Mouse (Mus musculus) fat pad, adult 2 months (tissue): ENCODE measurements around the gene Zfp36.
"Not testable (repeated sequence)": the region's sequence is repeated elsewhere in the genome, so short reads cannot be mapped to it uniquely, and the experiment has no call there.

ENCODE experiments used
- DNase-seq: peaks from one replicate; pipeline ENCODE4 v3.0.0-alpha.2; 2011; ENCODE audit warnings: low read depth, low spot score; ENCODE audit errors: extremely low read depth

Zfp36 gene

DNA sequence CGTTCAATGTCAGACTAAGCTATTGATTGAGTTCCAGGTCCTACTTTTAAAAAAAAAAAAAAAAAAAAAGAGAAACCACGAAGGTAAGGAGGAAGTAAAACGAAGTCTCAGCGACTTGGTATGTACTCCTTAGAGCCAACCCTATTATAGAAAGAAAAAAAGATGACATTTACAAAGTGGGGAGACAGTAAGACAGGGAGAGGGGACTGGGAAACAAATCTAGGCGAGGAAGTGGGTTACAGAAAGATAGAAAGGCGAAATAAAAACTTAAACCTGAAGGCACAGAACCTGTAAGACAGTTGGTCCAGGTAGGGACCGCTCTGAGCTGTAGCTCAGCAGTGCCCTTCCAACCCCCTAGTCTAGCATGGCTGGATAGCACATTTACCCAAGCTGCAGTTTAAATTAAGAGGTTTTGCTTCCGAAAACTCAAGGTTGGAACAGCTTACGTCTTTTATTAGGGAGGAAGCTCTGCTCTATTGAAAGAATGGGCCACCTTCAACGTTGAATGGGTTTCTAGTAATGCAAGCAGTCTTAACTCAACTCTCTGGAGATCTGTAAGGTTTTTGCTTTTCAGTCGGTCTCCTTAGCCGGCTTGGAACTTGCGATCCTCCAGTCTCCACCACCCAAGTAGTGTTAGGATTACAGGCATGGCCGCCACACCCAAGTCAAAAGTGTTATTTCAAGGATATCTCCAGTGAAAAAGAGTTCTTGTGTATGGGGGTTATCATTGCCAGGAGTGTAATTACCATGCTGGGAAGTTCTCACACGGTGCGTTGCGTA, at the start of gene Zfp36:
Gene Zfp36 (minus strand): TSS at position 17 of the 780 bp plus-strand sequence.
- no peak for DNase-seq

DNA sequence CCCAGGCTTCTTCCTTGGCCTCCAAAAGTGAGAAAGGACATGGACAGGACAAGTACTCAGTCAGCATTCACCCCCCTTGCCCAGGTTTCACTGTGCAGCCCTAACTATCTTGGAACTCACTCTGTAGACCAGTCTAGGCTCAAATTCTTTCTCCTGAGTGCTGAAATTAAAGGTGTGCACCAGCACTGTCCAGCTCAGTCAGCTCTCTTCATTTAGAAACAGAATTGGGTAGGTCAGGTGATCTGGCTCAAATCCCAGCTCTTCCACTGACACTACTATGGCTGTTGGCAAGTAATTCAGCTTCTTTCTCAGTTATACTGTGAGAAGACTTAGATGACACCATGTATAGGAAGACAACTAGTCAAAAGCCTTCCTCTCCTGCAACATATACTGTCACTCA, 47.7 kb upstream of the Zfp36 start:
- no peak for DNase-seq

DNA sequence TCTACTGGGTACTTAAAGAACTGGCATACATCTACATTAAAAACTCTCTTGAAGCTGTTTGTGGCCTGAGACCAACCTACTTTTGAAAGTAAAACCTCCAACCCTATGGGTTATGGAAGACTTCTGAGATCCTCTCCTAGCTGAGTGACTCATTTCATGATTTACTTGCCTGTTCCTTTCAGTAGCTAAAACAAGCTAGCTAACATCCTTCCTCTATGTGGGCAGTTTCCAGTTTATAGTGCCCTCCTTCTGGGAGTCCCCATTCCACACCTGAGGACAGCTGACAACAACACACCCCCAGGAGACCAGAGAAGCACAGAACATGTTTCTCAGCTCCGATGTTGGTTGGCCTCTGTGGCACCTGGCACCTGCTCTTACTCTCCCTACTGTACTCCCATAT, 43.0 kb upstream of the Zfp36 start:
- DNase-seq, result no peak

DNA sequence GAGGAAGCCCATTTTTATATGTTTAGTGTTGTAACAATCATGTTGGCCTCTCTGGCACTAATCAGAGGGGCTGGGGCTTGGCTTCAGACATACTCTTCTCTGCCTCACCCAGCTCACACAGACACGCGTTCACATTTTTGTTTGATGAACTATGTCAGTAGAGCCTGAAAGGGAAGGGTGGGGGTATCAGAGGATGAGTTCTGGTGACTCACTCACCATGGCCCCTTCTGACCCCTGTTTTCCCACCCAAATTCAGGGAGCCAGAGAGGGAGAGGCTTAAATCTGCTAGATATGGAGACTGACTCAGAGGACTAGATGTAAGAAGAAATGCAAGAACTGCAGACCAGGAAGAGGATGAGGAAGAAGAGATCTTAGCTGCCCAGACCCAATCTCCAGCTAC, 39.4 kb upstream of the Zfp36 start:
- DNase-seq, result no peak

DNA sequence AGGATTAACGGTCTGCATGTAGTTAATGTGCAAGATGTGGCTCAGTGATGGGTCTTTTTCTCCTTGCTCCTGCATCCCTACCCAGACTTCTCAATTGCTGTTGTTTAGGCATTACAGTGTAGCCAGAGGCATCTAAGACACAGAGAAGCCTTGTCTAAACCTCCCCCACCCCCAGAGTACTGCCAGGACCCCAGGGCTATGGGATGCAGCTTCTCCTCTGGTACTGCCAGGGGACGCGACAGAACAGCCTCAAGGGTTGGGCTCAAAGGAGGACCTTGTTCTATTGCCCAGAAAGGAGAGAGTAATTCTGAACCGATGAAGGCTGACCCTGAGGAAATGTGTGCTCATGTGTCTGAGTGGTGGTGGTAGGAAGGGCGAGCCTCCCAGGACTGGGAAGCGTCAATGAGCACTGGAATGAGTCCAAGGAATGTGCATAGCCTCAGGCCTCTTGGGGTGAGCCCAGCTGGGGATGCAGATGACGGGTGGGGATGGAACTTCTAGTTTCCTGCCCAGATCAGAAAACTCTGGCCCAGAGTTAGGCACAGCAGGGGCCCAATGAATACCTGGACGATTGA, 38.1 kb upstream of the Zfp36 start:
- DNase-seq, result no peak

DNA sequence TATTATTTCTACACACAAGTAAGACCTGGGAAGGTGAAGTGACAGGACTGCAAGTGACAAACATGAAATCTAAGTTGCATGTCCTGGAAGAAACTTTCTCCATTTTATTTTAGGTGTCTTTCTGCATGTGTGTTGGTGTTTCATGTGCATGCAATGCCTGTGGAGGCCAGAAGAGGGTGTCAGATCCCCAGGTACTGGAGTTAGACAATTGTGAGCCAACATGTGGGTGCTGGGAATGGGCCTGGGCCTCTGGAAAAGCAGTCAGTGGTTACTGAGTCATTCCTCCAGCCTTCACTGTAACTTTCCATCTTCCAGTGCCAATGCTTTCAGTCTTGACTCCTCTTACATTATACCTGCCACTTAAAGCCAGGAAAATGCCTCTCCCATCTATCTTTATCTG, 37.3 kb upstream of the Zfp36 start:
- DNase-seq, result no peak

DNA sequence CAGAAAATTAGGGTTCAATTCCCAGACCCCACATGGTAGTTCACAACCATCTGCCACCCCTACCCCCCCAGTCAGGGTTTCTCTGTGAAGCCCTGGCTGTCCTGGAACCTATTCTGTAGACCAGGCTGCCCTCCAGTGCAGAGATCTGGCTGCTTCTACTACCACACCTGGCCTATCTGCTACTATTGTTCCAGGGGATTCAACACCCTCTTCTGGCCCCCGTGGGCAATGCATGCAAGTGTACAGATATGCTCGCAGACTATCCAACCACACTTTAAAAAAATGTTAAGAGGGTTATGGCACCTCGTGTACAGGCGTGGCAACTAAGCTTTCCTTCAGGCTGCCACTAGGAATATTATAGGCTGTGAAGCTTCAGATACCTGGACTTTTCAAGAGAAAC, 32.8 kb upstream of the Zfp36 start:
- DNase-seq, result no peak

DNA sequence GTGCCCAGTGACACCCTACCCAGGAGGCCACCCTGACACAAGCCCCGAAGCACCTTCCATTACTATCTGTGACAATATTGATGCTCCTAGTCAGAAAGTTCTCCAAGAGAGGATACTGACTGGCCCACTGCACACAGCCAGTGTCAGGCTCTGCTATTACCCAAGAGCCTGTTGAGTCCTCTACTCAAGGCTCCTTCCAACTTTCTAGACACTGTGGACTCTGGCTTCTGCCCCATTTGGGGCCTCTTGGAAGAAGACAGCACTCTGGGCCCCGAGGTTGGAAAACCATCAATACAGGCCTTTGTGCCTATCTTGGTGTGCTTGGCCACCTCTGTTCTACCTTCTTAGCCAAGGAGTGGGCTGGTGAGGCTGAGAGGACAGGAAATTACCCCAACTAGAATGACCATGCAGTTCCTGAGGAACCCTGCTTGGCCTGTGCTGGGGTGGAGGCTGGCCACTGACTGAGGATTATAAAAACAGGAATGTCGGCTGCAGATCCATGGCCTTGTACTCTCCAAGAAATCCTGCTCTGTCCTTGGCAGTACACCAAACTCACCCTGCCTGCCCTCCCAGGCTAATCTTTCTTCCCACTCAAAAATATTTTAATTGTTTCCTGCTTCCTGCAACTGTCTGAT, 30.9 kb upstream of the Zfp36 start:
- DNase-seq, result peak; percentile 72

DNA sequence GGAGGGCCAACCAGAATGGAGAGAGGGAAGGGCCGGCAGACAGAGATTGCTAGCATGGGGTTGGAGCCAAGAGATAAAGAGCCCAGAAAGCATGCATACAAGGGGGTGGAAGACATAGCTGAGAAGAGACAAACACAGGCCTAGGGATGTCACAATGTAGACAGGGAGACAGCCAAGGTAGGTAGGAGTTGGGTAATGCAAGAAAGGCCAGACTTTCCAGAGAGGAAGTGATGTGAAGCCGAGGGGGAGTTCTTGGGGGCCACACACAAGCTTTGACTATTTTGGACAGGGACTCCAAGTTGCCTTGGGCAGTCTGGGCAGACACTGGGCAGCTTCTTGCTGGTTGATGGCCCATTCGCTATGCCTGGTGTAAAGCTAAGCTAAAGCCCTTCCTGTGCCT, 21.9 kb upstream of the Zfp36 start:
- DNase-seq, result no peak

DNA sequence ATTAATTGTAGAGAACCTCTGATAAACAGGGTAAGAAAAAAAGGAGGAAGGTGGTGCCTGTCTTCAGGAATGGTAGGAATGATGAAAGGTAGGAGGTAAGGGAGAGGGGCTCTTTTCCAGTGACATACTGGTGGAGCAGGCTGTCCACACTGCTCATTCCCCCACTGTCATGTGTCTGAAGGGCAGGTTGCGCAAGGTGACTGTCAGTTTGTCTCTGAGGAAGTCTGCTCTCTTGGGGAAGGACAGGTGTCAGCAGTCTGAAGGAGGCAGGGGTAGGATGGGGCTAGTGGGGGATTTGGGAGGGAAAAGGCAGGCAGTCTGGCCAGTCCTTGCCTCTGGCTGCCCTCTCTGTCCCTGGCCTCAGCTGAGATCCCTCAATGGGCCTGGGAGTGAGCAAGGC, 21.0 kb upstream of the Zfp36 start:
- DNase-seq, result no peak

DNA sequence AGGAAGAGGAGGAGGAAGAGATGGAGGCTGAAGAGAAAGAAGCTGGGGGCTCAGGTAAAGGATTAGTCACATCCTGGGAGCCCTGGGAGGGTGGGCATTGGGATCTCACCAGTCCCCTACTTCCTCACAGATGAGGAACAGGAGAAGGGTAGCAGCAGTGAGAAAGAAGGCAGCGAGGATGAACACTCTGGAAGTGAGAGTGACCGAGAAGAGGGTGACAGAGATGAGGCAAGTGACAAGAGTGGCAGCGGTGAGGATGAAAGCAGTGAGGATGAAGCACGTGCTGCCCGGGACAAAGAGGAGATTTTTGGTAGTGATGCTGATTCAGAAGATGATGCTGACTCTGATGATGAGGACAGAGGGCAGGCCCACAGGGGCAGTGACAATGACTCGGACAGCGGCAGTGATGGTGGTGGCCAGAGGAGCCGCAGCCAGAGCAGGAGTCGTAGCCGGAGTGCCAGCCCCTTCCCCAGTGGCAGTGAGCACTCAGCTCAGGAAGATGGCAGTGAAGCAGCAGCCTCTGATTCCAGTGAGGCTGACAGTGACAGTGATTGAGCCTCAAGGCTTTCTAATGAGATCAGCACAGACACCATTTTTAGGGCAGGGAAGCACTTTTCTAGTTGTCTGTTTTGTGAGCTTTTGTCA, 18.8 kb upstream of the Zfp36 start:
- DNase-seq, result no peak

DNA sequence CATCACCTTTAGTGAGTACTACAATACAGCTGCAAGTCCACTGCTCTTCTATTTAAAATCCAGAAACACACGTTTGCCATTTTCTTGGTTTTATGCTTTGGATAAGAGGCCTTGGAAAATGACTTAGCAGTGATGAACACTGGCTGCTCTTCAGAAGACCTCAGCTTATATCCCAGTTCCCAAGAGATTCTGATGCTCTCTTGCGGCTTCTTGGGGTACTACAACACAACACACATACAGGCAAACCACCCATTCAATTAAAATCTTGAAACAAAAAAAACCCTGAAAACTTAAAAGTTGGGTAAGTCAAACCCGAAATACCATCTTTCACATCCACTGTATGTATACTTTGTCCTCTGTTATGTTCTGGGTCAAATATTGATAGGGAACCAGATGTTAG, 17.9 kb upstream of the Zfp36 start:
- DNase-seq, result no peak

DNA sequence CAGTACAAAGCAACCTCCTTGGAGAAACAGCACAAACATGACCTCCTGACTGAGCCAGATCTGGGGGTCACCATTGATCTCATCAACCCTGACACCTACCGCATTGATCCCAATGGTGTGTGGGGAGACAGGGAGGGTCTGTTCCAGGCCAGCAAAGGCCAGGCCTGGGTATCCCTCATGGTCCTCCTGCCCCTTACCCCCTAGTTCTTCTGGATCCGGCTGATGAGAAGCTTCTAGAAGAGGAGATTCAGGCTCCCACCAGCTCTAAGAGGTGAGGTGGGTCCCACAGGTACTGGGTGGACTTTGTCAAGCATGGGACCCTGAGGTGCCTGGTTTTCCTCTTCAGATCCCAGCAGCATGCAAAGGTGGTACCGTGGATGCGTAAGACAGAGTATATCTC, 15.4 kb upstream of the Zfp36 start:
- DNase-seq, result no peak

DNA sequence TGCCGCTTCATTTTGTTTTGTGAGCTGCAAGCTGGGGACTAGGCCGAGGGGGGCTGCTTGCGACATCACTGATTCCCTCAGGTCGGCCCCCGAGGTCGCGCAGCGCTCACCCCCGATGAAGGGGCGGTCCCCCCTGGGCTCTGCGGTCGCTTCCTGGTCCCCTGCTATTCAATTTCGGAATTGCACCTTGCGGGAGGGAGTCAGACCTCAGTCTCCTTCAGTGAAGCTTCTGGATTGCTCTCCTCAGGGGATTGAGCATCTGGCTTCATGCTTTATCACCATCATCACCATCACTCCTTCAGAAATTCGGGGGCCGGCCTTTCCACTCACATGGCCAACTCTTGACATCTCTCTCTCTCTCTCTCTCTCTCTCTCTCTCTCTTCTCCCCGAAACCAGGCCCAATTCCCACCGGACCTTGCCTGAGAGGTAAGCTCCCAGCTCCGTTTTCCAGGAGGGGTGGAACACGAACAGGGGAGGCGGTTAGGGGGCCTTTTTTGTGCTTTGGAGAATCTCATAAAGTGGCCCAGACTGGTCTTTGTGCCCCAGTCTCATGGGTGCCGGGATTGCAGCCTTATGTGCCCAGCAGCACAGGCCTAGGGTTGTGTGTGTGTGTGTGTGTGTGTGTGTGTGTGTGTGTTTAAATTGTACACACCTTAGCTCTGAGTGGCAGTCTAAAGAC, 13.4 kb upstream of the Zfp36 start:
- no peak for DNase-seq

DNA sequence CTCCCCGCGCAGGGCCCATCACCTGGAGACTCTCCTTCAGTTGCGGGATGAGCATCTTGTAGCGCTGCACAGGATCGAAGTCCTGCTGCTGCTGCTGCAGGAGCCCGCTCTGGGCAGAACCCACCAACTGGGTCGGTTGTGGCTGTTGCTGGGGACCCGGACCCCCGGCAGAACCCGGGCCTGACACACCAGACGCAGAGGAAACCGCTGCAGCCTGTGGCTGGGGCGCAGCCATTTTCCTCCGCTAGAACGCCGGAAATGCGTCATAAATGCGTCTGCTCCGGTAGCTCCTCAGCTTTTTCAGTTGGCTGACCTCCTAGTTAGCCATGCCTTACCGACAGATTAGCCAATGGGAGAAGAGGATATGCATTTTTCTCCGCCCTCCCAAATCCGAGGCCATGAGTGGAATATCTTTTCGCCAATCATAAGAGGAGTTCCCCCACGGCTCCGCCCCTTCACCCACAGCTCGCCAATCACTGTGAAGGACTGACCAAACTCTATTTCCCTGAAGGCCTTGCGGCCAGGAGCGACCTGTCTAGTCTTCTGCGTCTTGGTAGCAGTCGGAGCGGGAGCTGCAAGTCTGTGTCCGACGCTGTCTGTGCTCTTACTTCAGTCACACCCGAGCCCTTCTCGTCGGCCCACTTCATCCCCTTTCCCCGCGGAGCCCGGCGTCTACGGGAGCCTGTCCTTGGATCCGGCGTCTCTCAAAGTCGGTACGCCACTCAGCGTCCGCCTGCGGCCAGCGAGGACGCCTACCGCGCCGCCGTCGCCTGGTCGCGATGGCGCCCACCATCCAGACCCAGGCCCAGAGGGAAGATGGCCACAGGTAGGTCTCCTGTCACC, 12.6 kb upstream of the Zfp36 start, which contains the start of the genes Med29 and Paf1:
Gene Med29 (minus strand): TSS at position 280 of the 843 bp plus-strand sequence.
Gene Paf1 (plus strand): TSS at position 523 of the 843 bp plus-strand sequence.
- peak; percentile 99 for DNase-seq

DNA sequence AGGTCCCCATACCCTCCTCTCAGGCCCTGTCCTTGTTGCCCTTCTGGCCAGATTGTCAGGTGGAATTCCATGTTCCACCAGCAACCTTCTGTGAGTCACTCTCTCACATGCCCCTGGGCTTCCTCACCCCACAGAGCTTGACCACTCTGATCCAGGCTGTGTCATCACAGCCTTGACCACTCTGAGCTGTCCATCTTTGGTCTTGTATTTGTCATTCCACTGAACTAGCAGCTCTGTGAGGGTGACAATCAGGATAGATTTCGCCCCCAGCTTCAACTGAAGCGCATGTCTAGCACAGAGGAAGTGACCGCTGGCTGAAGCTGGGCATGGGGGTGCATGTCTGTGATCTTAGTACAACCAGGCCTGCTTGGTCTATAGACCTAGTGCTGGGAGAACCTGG, 10.3 kb upstream of the Zfp36 start:
- no peak for DNase-seq

DNA sequence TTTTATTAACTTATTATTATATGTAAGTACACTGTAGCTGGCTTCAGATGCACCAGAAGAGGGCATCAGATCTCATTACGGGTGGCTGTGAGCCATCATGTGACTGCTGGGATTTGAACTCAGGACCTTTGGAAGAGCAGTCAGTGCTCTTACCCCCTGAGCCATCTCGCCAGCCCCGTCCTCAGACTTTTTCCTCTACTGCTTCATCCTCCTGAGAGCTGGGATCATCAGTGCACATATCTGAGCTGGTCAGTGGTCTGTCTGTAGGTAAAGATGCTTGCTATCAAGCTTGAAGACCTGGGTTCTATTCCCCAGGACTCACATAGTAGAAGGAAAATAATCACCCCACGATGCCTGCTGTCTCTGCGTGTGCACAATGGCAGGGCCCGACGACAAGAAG, 7.3 kb upstream of the Zfp36 start:
- DNase-seq, result not testable (repeated sequence)

DNA sequence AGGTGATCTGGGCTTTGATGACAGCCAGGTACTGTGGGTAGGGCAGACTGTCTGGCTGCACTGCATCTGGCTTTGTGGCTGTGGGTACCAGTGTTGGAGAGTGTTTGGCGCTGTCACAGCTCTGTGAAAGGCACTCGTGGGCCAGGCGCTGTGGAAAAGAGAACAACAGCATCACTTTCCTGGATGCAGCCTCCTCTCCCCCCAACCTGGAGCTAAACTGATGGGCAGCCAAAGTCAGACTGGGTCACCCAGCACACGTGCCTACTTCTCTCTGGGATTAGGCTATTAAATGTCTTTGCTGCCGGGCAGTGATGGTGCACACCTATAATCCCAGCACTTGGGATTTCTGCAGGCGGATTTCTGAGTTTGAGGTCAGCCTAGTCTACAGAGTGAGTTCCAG, 6.8 kb upstream of the Zfp36 start:
- DNase-seq, result not testable (repeated sequence)

DNA sequence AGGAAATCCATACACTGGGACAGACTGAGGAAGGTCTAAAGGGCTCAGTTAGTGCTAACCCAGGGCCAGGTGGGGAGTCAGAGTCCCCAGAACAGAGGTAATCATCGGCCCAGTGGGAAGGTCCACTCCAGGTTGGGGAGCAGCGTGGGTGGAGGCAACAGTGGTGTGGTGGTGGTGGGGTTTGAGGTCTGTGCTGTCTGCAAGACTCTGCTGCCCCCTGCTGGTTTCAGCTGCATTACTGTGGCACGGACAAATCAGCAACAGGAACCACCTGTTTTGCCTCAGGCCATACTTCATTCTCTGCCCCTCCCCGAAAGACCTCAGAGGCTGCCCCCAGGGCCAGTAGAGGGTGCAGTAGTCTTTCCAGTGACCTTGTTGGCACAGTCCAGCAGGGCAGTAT, 6.4 kb upstream of the Zfp36 start:
- DNase-seq, result no peak

DNA sequence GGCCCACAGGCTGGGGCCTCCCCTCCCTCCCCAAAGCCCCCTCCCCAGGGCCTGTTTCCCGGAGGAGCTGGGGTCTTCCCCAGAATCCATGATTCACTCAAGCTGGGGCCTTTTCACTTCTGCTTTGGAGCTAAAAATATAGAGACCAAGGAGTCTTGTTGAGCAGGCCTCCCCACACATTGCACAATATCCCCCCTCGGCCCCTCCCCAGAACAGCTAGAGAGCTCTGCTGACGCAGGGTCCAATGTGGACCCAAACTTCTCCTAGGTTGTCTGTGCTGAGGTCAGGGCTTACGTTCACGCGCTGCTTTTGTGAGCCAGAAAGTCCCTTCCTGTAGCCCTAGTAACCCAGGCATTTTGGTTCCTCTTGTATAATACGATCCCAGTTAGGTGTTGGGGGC, 6.0 kb upstream of the Zfp36 start:
- DNase-seq, result no peak
